Mouse (Mus musculus) cortical plate, adult 2 months (tissue): ENCODE measurements at regions not wholly inside any gene's neighbourhood (a gene's known extent, or its start where the extent isn't known, plus 50 kb on each side); places are given as distances from the start of the nearest gene placed in this dataset.

ENCODE experiments used
- H3K27ac ChIP-seq: fragments of 200-500 bp; 2 replicates; pipeline ENCODE4 v1.5.1; 2012; ENCODE audit warnings: low read length, control low read depth, inconsistent platforms; ENCODE audit not compliant: insufficient read depth
- H3K4me1 ChIP-seq: fragments of 200-500 bp; 2 replicates; pipeline ENCODE4 v1.6.1; 2011; ENCODE audit warnings: low read length; ENCODE audit not compliant: control insufficient read depth, insufficient read depth
- H3K4me3 ChIP-seq: fragments of 200-500 bp; 2 replicates; pipeline ENCODE4 v1.5.1; 2011; ENCODE audit warnings: mild to moderate bottlenecking, low read length, control low read depth; ENCODE audit not compliant: insufficient read depth
- CTCF ChIP-seq: fragments of 200-500 bp; IDR thresholded peaks from 2 replicates; pipeline ENCODE4 v1.5.1; 2011; ENCODE audit warnings: mild to moderate bottlenecking, control low read depth, low read length; ENCODE audit not compliant: insufficient read depth; ENCODE audit errors: extremely low read depth
- POLR2A ChIP-seq: fragments of 200-500 bp; IDR thresholded peaks from 2 replicates; pipeline ENCODE4 v1.6.1; 2011; ENCODE audit warnings: mild to moderate bottlenecking, low read length, control low read depth; ENCODE audit not compliant: insufficient read depth; ENCODE audit errors: extremely low read depth

DNA sequence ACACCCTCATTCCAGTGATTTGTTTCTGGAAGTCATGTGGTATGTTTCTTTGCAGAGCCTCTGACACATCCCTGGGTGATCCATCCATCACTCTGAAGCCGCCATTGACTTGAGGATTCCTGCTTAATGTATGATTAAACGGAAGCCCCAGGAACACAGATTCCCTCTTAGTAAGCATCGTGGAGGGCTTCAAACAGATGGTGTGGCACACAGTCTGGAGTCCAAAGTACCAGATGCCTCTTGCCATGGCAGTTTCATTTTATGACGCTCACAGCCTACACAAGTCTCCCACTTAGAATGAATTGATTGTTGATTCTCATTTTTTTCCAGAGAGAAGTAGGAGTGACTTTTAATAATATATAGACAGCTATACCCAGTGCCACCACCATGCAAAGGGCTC is 668.3 kb downstream of the Tmem132b start:
- Histone ChIP-seq H3K4me3 (no peak overlapping the region), H3K4me1 (no peaks in the 10 kb centered on the region), H3K27ac (no peak overlapping the region)
- TF ChIP-seq POLR2A (no peak), CTCF (no peak)

DNA sequence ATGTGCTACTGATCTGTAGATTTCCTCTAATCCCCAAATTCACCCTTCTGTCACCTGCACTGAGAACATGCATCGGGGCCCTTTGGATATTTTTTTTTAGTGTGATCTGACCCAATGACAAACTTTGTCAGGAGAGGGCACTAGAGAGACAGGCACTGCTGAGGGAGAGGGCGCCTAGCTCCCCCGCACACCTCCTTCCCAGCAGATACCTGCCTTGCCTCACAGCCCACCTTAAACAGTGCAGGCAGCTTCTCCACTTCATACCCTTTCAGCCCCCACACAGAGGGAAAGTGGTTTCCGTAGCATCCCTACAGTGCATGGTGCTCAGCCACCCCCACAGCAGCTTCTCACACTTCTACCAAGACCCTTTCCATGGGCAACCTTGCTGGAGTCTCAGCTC is 670.0 kb downstream of the Tmem132b start:
- H3K4me3 ChIP-seq: no peak overlapping the region
- TF ChIP-seq CTCF (peak; percentile 54), POLR2A (no peak)
- no peak overlapping the region for H3K27ac ChIP-seq
- H3K4me1 ChIP-seq: no peaks in the 10 kb centered on the region; the same call in 1 of the 2 replicates

DNA sequence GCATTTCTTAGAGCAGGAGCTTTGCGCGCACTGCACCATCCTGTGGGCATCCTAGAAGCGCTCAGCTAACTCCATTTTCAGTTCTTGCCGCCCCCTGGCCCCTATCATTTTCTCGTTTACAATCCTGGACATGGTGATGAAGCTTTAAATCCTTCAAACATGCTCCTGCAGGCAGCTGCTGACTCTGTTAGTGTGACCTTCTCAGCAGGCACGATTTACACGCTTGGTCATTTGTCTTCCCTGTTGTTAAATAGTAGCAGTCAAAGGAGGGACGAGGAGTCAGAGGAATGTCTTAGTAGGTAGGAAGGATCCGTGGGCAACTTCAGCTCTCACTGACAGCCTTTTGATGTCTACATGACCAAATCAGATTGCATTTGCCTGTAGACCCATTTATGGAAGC is 670.4 kb downstream of the Tmem132b start:
- TF ChIP-seq POLR2A (no peak), CTCF (no peak)
- no peaks in the 10 kb centered on the region; the same call in 1 of the 2 replicates for H3K4me1 ChIP-seq
- no peak overlapping the region for H3K27ac ChIP-seq
- no peak overlapping the region for H3K4me3 ChIP-seq

DNA sequence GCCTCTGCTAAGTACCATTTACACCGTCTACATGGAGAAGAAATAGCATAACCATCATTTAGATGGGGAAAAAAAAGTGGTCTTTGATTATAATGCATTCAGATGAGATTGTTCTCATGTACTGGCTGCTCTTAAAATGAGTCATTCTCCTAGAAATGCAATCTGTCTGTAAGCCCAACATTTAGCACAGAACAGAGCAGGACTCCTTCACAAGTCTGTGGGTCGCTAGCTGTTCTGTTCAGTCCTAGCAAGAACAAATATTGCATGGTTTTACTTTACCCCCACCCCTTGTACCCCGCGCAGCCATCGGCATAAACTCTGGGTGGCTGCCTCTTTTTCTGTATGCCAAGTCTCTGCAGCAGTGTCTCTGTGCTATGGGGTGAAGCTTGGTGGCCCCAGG is 685.4 kb downstream of the Tmem132b start:
- TF ChIP-seq CTCF: no peak
- TF ChIP-seq POLR2A: no peak
- no peaks in the 10 kb centered on the region for H3K4me1 ChIP-seq
- H3K27ac ChIP-seq: no peak overlapping the region
- H3K4me3 ChIP-seq: no peak overlapping the region

DNA sequence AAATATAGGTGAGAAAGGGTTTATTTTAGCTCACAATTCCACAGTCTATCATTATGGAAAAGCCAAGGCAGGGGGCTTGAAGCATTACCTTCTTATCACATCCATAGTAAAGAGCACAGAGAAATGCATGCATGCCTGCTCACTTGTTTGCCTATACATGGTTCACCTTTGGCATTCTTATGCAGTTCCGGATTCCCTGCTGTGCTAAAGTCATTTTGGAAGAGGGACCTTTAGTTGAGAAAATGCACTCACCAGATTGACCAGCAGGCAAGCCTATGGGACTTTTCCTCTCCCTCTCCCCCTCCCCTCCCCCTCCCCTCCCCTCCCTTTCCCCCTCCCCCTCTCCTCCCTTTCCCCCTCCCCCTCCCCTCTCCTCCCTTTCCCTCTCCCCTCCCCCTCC is 686.2 kb downstream of the Tmem132b start:
- TF ChIP-seq POLR2A (no peak), CTCF (no peak)
- Histone ChIP-seq H3K4me1 (no peaks in the 10 kb centered on the region), H3K4me3 (no peak overlapping the region), H3K27ac (no peak overlapping the region)

DNA sequence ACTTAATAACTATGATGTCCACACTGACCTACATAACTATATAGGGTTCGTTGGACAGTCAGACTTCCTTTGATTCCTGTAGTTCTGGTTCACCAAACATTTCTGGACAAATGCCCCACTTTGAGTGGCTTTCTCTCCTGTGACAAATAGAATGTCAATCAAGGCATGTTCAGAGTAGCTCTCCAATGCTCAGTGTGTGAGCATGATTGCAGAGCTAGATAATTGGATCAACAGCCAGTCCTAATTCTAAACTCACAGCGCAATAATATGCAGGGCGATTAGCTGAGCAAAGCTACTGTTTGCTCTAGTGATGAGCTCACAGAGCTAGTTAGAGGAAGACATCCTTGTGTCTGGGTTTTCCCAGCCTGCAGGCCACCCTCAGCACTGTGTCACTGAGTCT is 692.1 kb downstream of the Tmem132b start:
- Histone ChIP-seq H3K4me3 (no peak overlapping the region), H3K27ac (no peak overlapping the region), H3K4me1 (no peaks in the 10 kb centered on the region)
- TF ChIP-seq POLR2A (no peak), CTCF (no peak)

DNA sequence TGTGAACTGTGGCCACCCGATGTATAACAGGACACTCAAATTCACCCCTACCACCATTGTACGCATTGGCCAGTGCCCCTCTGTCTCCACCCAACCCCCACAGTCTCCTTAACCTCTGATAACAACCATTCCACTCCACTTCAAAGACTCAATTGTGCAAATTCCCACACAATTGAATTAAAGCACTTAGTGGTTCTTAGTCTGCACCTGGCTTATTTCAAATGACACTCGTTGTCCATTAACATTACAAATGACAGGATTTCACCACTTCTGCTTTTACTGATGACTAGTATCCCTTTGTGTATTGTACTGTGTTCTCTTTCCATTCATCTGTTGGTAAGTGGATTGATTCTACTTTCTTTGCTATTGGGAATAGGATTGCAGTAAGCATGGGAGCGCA is 699.2 kb downstream of the Tmem132b start:
- Histone ChIP-seq H3K4me1 (no peaks in the 10 kb centered on the region), H3K4me3 (no peak overlapping the region), H3K27ac (no peak overlapping the region)
- TF ChIP-seq POLR2A: no peak
- no peak for TF ChIP-seq CTCF

DNA sequence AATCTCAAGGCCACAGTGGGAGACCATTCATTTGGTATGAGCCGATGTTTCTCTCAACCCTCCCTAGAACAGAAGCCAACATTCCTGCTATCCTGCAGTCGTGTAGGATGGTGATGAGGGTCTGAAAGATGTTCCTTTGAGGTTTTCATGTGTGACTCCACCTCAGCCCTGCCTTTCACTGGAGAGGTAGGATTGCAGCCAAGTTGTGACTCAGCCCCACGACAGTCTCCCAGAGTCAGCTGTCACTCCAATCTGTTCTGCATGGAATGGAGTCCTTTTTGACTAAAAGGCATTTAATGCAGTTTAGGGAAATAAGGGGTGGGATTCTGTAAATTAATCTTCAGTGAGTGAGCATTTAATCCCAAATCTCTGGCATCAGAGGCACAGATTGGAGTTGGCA is 706.5 kb downstream of the Tmem132b start:
- TF ChIP-seq POLR2A (no peak), CTCF (no peak)
- H3K4me1 ChIP-seq: no peaks in the 10 kb centered on the region
- H3K4me3 ChIP-seq: no peak overlapping the region
- no peak overlapping the region for H3K27ac ChIP-seq

DNA sequence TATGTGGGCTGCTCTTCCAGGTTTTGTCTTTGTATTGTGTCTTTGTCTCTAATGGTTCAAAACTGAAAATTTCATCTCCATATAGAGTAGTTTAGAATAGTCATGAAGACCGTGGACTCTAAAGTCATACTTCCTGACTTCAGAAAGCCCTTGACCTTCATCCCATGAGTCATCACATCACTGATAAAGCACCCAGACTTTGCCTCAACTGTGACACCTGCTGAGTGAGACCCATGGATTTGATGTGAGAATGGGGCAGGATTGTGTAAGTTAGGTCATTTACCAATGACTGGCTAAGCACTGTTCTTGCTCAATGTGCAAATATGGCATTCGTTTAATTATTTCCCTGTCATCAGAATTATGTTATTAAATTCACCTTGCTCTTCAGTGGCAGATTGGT is 714.2 kb downstream of the Tmem132b start:
- TF ChIP-seq POLR2A (no peak), CTCF (no peak)
- no peak overlapping the region for H3K4me3 ChIP-seq

DNA sequence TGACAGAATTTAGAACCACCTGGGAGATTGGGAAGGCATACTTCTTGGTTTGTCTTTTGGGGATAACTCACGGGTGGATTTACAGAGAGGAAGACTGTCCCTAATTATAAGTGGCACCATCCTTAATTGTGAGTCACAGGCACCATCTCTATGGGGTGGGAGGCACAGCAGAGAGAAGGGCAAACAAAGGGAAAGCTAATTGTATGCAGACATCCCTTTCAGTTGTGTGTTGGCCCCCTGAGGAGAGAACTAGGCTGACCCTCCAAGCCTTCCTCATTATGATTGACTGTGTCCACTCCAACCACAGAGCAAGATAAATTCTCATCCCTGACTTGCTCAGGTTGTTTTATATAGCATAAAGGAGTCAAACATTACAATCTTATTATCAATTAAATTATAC is 718.8 kb downstream of the Tmem132b start:
- TF ChIP-seq POLR2A (no peak), CTCF (no peak)
- Histone ChIP-seq H3K27ac (no peak overlapping the region), H3K4me3 (no peak overlapping the region), H3K4me1 (peaks cover 2% of the 10 kb centered on the region; the same call in 1 of the 2 replicates)

More for the DNA sequence above, 714.2 kb downstream of the Tmem132b start:
- no peak overlapping the region for H3K27ac ChIP-seq
- no peaks in the 10 kb centered on the region for H3K4me1 ChIP-seq

DNA sequence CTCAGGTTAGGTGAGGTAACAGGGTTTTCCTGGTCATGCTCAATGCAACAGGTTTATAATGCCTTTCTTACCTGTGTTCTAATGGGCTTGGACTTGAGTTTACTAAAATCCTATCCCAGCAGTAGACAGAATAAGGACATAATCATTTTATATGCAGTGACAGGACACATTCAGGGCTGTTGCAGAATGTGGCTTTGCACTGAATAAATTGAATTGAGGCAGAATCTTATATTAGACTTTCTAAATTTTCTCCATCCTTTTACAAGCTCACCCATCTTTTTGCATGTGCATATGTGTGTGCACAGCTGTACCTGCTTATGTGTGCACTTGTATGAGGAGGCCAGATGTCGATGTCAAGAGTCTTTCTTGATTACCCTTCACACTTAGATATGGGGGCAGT is 723.1 kb downstream of the Tmem132b start:
- Histone ChIP-seq H3K4me1 (peaks cover 2% of the 10 kb centered on the region; the same call in 1 of the 2 replicates), H3K27ac (no peak overlapping the region), H3K4me3 (no peak overlapping the region)
- TF ChIP-seq CTCF: no peak
- no peak for TF ChIP-seq POLR2A
